Mouse (Mus musculus): ENCODE measurements around the gene Lmod2.

Gene Lmod2

DNA sequence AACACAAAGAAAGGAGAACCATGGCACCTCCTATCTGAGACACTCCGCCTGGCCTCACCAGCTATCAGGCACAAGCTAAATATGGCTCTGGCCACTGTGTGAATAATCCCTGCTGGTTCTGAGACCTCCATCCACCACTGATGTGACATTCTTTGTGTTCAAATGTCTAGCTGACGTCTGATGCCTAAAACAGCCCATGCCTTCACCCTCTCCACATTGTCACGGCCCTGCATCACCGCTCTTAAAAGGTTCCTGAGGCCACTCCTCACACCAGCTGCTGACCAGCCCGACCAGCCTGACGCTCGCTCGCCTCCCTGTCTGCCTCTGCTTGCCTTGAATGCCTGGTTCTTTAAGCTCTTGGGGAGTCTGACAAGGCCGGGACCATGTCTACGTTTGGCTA lies at the start of gene Lmod2:
TSS of gene Lmod2 (plus strand) at position 263 of the 400 bp plus-strand sequence.
- no peak for DNase-seq (ENCODE audit: low read depth, low spot score)

DNA sequence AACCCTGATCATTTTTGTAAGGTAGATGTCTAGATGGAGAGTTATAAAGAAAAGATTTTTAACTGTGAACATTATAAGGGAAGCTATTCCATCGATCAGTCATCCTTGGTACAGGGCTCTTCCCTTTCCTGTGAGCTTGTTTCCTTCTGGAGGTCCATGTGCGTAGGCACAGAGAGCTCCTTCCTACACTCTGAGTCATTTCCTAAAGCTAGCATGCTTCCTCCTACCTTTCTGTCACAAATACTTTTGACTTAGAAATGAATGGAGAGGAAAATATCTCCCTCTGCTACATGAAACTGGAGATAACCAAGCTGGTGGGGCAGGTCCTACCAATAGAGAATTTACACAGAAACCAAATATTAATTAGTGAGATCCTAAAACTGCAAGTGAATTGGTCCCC lies 47.8 kb upstream of the Lmod2 start:
- no peak for DNase-seq (ENCODE audit: low read depth, low spot score)

DNA sequence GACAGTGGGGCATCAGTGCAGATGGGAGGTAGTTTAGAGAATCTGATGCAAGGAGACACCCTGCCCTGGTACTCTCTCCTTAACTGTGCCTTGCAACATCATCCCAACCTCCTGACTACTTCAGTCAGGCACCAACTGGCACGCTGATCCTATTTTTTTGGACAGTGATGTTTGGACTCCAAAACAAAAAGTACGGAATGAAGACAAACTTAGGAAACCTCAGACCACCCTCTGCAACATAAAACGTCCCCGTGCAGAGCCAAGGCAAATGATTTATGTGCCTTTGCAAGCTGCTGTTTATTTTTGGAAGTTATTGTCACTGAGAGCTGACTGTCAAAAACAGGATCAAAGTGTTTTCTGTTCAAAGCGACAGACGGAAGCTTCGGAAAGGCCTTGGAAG lies 45.5 kb upstream of the Lmod2 start:
- DNase-seq (ENCODE audit: low read depth, low spot score) = no peak

DNA sequence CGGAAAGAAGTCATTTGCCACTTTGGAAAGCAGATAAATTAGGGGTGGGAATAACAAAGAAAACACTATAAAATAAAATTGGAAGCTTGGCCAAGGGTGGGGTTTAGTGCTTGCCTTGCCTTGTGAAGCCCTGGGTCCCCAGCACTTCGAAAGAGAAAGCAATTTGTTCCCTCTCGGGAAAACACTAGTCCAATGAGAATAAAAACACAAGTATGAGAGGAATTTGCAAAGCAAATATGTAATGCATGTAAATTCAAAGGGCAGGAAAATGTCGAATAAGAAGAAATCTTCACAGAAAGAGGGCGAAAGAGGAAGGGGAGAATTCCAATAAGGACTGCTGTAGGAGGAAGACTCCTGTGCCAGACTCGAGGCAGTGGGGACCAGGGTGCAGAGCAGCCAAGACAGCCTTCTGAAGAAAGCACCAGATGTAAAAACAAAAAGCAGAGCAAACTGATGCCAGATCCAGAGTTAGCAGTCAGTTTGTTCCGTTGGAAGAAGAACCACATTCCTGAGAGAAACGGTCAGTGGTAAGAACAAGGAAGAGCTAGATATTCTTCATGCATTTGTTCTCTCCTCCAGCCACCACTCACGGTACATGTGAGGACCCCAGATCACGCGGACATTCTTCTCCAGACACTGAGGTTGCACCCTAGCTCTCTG lies 43.0 kb upstream of the Lmod2 start:
- no peak for DNase-seq (ENCODE audit: low read depth, low spot score)

DNA sequence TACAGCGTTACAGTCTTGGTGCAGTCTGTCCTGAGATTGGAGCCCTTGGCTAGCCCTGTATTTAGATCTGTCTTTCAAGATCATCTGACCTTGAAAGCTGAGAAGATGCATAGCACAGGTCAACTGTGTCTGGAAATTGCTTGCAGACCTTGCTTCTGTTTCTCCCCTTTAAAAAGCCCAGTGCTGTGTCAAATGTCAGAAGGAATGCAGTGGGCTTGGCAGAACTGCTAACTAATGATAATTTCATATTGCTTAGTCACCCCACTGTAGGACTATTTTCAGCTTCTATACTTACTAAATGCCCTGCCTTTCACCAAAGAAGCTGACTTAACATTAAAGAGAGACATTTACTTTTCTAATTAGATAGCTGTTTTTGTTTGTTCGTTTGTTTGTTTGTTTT lies 42.1 kb upstream of the Lmod2 start:
- no peak for DNase-seq (ENCODE audit: low read depth, low spot score)

DNA sequence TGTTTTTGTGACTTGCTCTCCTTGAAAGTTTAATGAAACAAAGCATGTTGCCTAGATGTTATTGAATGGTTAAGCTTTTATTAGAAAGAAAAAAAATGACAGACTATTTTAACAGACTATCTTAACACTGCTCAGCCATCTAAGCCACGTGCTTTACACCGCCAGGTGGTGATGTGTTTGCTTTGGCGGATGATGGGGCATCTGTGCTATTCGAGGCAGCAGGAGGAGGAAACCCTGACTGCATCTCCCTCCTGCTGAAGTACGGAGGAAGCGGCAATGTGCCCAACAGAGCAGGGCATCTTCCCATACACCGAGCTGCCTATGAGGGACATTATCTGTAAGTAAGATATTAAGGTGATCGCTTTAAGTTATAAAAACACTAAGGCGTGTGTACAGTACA lies 33.5 kb upstream of the Lmod2 start:
- DNase-seq (ENCODE audit: low read depth, low spot score) = no peak

DNA sequence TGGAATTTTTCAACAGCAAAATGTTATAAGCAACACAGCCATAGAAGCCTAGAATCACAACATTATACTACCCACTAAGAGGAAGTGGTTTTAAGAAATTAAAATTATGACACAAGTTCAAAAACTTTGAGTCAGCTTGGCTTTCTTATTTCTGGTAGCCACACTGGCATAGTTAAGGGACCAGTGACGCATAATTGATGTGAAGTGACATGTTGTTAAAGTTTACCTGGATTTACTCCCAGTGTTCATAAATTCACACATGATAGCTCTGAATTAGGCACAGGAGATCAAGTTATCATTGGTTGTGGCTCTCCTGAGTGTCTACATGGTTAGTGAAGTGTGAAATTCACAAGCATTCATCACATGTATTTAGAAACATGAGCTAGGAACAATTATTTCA lies 32.7 kb upstream of the Lmod2 start:
- DNase-seq (ENCODE audit: low read depth, low spot score) = no peak

DNA sequence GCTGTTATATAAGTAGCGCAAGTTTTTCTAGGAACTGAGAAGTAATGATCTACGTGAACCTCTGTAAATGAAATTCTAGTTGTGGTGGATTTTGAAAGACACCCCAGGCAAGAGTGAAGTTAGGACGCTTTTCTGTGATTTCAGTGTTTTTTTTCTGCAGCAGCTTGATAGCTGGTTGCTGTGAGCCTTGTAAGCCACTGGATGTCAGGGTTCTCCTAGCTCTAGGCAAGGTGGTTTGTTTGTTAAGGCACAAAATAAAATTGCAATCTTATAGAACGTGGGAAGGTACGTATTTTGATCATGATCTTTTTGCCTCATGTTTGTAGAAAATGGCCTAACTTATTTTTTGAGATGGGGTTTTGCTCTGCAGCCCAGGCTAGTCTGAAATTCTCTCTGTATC lies 28.6 kb upstream of the Lmod2 start:
- no peak for DNase-seq (ENCODE audit: low read depth, low spot score)

DNA sequence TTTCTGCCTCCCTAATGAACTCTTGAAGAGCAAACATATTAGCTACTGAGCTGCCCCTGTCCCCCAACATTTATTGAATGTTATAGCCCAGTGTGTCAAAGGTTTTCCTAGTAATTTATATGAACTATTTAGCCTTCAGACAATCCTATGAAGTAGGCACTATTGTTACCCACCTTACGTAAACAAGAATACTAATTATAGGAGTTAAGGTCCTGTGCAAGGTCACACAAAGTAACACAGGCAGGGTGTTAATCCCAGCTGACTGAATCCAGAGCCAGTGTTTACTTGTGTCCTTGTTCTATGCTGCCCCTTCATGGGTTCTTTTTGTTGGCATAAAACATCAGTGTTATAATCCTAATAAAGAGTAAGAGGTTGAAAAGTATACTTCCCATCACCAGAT lies 27.9 kb upstream of the Lmod2 start:
- DNase-seq (ENCODE audit: low read depth, low spot score) = no peak

DNA sequence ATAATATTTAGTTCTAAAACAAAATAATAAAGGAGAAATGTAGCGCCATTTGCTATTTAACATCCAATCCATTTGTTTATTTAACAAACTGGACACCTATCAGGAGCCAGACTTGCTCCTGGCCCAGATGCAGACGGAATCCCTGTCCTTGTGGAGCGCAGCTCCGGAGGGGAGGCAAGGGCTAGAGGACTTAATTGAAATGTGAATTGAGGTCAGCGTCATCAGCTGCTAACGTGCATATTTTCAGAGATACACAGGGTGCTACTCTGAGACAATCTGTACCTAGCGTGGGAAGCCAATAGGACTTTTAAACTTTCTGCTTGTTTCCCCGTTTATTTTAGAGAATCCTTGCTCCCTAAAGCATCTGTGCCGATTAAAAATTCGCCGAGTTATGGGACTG lies 27.3 kb upstream of the Lmod2 start:
- no peak for DNase-seq (ENCODE audit: low read depth, low spot score)

DNA sequence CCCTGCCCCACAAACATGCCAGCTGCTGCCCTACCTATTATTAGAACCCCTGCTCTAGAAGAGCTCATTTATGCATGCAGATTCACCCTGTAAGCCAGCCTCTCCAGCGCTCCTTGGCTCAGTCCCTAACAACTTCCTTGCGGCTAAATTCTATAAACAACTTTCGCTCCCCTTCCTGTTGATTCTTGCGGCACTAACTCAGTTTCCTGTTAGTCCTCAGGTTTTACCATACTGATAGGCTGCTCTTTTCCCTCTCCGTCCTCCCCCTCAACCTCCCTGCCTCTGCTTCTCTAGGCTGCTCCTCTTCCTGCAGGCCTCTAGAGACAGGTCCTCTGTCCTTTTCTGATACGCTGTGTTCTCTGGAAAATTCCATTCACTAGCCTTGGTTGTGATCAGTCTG lies 26.4 kb upstream of the Lmod2 start:
- DNase-seq (ENCODE audit: low read depth, low spot score) = no peak

DNA sequence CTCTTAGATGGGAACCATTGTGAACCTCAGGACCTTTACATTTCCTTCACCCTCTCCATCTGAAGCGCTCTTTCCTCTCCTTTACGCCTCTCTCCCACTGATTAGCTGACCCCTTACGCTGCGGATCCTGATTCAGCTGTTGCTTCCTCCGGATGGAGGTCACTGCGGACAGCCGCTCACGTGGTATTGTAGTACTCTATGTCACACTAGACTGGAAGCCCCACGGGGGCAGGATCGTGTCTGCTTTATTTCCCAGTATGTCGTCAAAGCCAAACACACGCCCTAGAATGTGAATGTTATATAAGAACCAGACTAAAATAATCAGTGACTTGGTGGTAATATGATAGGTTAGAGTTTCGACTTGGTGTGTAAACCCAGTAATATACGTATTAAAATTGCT lies 25.1 kb upstream of the Lmod2 start:
- DNase-seq (ENCODE audit: low read depth, low spot score) = no peak

DNA sequence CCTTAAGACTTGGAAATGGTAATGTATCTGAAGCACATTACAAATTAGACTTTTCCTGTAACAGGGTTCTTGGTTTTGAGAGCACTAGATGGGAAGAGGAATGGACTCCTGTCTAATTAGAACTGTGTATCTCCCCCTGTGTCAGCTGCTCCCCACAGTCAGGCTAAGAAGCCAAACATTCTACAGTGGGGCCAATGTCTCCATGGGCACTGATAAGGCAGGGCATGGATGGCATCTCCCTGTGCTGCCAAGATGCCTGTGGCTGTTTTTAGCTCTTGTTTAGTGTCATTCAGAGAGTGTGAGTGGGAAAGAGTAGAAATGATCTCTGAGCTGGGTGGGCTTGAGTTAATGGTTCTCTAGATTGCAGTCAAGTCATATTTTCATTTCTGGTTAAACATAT lies 24.2 kb upstream of the Lmod2 start:
- DNase-seq (ENCODE audit: low read depth, low spot score) = no peak

DNA sequence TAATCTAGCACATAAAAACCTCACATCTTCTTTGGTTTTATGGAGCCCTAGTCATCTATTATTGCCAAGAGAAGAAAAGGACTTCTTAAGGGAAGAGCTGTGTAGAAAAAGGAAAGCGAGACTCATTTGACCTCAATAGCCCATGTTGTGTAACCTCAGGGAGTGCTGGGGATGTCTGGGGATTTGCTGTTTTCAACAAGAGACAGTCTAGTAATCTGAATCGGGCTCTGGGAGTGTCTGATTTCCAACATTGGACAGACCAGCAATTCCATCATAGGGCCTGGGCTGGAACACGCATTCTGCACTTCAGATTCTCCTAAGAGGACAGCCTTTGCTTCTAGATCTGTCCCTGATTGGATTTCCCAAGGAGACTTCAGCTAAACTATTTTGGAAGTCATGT lies 14.1 kb upstream of the Lmod2 start:
- DNase-seq (ENCODE audit: low read depth, low spot score) = no peak

DNA sequence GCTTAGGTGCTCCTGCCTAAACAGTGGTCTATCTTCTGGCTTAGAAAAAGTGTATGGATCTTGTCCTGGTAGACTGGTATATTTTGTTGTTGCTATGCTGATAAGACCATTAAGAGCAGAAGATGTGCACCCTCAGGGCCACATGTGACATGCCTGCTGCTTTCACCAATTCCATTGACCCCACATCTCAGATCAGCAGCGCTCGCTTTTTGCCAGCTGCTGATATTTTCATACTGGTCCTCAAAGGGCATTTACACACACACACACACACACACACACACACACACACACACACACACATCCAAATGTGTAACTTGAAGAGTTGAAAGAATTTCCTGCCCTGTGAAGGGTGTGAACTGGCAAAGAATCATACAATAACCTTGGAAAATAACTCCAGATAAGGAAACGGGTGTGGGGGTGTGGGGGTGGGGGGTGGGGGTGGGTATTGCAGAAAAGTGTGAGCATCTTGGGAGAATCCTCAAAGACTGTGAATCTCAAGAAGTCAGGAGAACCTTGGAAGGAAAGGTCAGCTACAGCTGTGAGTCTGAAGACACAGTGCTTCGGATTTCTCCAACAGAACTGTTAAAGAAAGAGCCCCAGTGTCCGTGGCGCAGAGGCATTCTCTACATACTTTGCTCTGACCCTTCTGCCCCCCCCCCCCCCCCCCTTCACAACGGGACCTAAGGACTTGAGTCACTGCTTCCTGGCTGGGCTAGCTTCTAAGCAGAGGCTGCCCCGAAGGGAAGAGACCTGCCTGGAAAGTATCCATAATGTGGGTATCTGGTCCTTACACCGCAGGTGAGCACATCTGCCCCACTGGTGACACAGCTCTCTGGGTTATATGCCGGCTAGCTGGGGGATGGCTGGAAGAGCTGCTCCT lies 11.9 kb upstream of the Lmod2 start:
- DNase-seq (ENCODE audit: low read depth, low spot score) = no peak

DNA sequence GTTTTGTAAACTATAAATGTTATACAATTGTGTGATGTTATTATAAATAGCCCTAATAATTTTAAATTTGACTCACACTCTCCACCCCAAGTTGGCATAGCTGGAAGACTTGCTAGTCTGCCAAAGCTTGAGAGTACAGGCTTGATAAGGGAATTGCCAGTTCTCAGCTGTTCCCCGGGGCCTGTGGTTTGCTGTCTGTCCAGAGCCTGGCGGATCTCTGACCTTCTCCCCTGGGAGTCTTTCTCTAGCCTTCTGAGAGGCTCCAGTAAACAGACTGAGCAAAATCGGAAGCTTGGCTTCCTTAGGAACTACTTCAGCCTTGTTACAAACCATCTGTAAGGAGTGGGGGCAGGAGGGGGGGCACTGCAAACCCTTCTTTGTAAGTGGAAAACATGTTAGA lies 10.7 kb upstream of the Lmod2 start:
- DNase-seq (ENCODE audit: low read depth, low spot score) = no peak

DNA sequence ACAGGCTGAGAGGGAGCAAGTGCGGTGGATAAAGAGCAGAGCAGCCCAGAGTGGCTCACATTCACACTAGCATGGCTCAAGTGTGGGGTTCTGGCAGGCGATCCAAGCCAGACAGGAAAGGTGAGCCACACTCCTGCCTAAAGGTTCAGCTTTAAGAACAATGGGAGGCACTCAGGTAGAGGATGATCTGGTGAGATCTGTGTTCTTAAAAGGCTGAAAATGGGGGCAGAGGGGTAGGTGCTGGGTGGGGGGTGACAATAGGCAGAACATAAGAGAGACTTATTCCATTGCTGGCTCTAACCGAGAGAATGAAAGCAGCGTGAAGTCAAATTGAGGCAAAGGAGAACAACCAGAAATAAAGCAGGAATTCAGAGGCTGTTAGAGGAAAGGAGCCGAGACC lies 7.3 kb upstream of the Lmod2 start:
- DNase-seq (ENCODE audit: low read depth, low spot score) = no peak

DNA sequence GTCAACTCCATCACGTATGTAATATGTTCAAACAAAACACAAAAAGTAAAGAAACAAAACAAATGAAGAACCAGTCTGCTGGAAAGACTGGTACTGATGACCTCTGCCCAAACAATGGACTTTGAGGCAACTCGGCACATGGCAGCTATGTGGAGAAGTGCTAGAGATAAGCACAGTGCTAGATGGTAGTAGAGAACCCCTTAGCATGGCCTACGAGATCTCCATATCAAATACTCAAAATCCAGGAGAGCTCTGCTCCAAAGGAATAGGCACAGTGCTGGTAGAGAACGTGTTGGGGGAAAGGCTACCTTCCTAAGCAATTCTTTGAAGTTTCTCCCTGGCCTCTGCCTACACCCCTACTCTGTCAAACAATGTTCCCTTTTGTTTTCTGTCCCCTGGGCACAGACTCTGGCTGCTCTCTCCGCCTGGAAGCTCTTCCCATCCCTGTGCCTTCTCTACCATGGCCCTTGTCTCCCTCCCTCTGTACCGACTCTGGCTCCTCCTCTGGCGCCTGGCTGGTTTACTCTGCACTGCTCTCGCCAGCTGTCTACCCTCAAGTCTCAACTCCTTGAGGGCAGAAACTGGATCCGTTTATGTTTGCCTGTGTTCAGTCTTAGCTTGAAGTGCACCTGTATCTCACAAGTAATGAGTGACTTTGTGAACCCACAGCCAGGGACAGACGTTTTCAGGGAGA lies 5.9 kb upstream of the Lmod2 start:
- no peak for DNase-seq (ENCODE audit: low read depth, low spot score)

DNA sequence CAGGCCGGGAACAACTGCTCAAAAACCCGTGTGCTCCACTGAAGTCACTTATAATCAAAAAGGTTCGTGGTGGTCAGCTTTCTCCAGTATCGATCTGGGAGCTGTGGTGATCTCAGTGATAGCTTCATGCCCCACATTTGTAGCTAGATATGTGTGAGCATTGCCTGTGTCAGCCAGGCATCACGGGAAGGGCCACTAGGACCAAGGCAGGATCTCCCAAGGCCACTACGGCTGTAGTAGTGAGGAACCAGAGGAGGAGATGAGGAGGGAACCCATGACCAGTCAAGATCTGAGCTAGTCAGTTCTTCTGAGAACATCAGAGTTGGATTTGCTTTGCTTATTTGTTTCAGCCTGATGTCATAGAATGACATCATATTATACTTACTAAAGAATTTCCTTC lies 1.6 kb downstream of the Lmod2 start:
- no peak for DNase-seq (ENCODE audit: low read depth, low spot score)

DNA sequence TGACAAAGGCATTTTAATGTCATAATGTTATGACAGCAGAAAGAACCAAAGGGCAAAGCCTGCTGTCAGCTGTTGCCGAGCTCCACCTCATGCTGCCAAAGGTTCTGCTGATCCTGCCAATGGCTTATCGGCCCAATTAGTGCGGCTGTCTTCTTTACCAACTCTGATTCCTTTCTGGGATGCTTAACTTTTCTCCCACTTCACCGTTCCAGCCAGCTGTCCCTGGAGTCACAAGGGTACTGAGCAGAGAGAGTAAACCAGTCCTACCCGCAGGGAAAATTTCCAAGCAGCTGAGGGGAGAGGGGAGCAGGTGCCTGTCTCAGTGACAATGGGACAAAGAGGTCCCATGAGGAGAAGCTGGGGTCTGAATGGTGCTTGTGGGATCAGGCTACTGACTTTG lies 2.1 kb downstream of the Lmod2 start:
- DNase-seq (ENCODE audit: low read depth, low spot score) = no peak

DNA sequence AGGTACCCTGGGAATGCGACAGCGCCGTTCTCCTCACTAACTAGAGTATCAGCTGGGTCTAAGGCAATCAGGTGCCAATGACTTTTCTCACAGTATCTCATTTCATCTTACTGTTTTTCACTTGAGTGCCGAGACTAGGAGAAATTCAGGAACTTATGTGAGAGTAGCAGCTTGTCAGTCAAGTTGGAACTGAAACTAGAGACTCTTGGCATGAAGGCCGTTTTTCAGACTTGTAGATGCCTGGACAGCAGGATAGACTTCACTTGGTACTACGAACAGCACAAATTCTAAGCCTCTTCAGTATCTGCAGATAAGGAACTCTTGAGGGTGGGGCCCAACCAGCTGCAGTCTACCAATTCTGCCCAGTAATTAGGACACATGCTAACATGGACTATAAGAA lies 2.6 kb downstream of the Lmod2 start:
- DNase-seq (ENCODE audit: low read depth, low spot score) = no peak

DNA sequence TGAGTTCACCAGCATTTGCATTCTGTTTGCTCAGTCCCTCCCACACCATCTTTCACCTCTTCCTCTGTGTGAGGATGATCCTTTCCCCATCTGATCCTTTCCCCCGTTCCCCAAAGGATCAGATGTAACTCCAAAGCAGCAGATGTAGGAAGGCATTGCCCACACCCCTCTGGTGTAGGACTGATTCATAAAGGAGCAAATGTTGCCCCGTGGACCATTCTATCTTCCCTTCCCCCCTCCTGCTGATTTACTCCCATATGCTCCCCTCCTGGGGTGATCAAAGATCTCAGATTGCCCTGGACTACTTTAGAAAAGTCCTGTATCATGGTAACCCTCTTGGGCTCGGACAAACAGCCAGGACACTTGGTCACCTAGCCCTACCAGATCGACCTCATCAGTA lies 3.2 kb downstream of the Lmod2 start:
- no peak for DNase-seq (ENCODE audit: low read depth, low spot score)

DNA sequence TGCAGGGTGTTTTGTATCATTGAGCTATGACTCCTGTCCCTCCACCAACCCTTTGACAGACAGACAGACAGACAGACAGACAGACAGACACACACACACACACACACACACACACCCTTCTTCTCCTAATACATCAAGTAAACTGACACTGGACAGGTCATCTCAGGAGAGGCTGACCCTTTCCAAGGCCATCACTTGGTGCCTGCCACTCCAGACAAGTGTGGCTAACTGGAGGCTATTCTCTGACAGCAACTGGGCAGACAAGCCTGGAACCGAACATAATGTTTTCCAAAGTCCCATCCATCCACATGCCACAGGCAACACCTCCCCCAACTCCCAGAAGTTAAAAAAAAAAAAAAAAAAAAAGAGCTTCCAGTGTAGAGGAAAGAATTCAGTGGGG lies 4.1 kb downstream of the Lmod2 start:
- DNase-seq (ENCODE audit: low read depth, low spot score) = no peak
